23 mouse cellular contexts compared by ENCODE assay signal in the genomic region with DNA sequence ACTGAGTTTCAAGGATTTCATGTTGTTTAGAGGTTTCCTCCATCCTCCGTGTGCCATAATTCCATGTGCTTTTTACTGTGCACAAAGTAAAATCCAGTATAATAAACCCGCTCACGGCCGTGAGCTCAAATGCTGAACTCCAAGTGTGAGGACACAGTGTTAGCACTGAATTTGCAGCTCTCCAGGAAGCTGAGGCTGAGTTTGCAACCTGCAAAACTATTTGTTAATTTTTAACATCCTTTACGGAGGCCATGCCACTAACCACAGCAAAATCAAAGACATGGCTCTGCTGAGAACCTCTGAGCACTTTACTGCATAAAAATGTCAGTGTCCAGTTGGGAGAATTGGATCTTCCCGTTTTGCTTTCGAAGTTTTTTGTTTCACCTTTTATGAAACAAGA.
A peak's percentile ranks its signal among the peaks of the same experiment; 100 is the strongest.
DNase-seq lines count a peak whose midpoint lies in the region; ATAC-seq lines count a peak whose summit lies in the region.
"Had no signal": no experiment of that assay in that cellular context is flagged by ENCODE, and none has a peak within 500 bp of the region (broad histone marks: within the 10 kb centered on the region; RNA-seq: fewer than 3 reads in every experiment).

No protein-coding gene starts in this region.

- no peak for ATAC-seq in embryonic facial prominence, embryonic 11.5 days (replicated peaks; ENCODE audit: insufficient number of reproducible peaks, low FRiP score, low TSS enrichment, low read depth)
- ATAC-seq in kidney, embryonic 15.5 days (replicated peaks; ENCODE audit: low FRiP score) = peak; percentile 77; the same call in 1 of the 2 replicates
- ATAC-seq in forebrain, embryonic 13.5 days = no peak
- ATAC-seq: CD4-positive, CD25-positive, alpha-beta regulatory T cell, adult 4 months; forebrain, embryonic 15.5 days had no signal

- H3K4me2 ChIP-seq in embryonic facial prominence, embryonic 11.5 days (ENCODE audit: low read depth, low read length) = no peak overlapping the region
- no peak overlapping the region for H3K4me2 ChIP-seq in kidney, embryonic 15.5 days
- H3K4me2 ChIP-seq in forebrain, embryonic 13.5 days = no peak overlapping the region
- H3K4me2 ChIP-seq: embryonic facial prominence, embryonic 15.5 days; forebrain, embryonic 15.5 days; heart, embryonic 11.5 days; hindbrain, embryonic 15.5 days had no signal

- H3K36me3 ChIP-seq in embryonic facial prominence, embryonic 11.5 days (replicated peaks; ENCODE audit: control insufficient read depth, insufficient read depth, low read depth, low read length) = no peaks in the 10 kb centered on the region
- no peaks in the 10 kb centered on the region for H3K36me3 ChIP-seq in embryonic facial prominence, embryonic 10.5 days (replicated peaks)
- no peaks in the 10 kb centered on the region for H3K36me3 ChIP-seq in kidney, embryonic 15.5 days
- no peaks in the 10 kb centered on the region for H3K36me3 ChIP-seq in limb, embryonic 10.5 days
- no peaks in the 10 kb centered on the region for H3K36me3 ChIP-seq in hindbrain, embryonic 10.5 days
- H3K36me3 ChIP-seq in forebrain, embryonic 13.5 days (ENCODE audit: poor library complexity, severe bottlenecking) = no peaks in the 10 kb centered on the region
- H3K36me3 ChIP-seq: embryonic facial prominence, embryonic 15.5 days; forebrain, embryonic 10.5 days; forebrain, embryonic 15.5 days; G1E; hindbrain, embryonic 15.5 days had no signal

- H3K9ac ChIP-seq in embryonic facial prominence, embryonic 11.5 days (replicated peaks; ENCODE audit: low read length) = no peak overlapping the region
- no peak overlapping the region for H3K9ac ChIP-seq in kidney, embryonic 15.5 days
- no peak overlapping the region for H3K9ac ChIP-seq in forebrain, embryonic 13.5 days
- H3K9ac ChIP-seq: embryonic facial prominence, embryonic 15.5 days; forebrain, embryonic 15.5 days; hindbrain, embryonic 15.5 days had no signal

- no peak overlapping the region for H3K4me3 ChIP-seq in embryonic facial prominence, embryonic 11.5 days (ENCODE audit: low read depth, low read length)
- H3K4me3 ChIP-seq in embryonic facial prominence, embryonic 10.5 days = no peak overlapping the region
- H3K4me3 ChIP-seq in kidney, embryonic 15.5 days (replicated peaks) = no peak overlapping the region
- no peak overlapping the region for H3K4me3 ChIP-seq in limb, embryonic 10.5 days
- no peak overlapping the region for H3K4me3 ChIP-seq in hindbrain, embryonic 10.5 days
- H3K4me3 ChIP-seq in forebrain, embryonic 13.5 days = no peak overlapping the region
- H3K4me3 ChIP-seq: embryonic facial prominence, embryonic 15.5 days; erythroblast, embryonic 14.5 days; forebrain, embryonic 10.5 days; forebrain, embryonic 15.5 days; heart, adult 2 months; hindbrain, embryonic 15.5 days had no signal

- WGBS in embryonic facial prominence, embryonic 11.5 days = 54% methylated on average over 7 of the region's 7 CpGs
- 71% methylated on average over 7 of the region's 7 CpGs for WGBS in embryonic facial prominence, embryonic 10.5 days
- WGBS in kidney, embryonic 15.5 days = 53% methylated on average over 7 of the region's 7 CpGs
- 65% methylated on average over 7 of the region's 7 CpGs for WGBS in limb, embryonic 10.5 days
- WGBS in hindbrain, embryonic 10.5 days = 85% methylated on average over 7 of the region's 7 CpGs
- WGBS in forebrain, embryonic 13.5 days = 79% methylated on average over 7 of the region's 7 CpGs

- no peaks in the 10 kb centered on the region for H3K27me3 ChIP-seq in embryonic facial prominence, embryonic 11.5 days (ENCODE audit: control insufficient read depth, insufficient read depth, low read length)
- H3K27me3 ChIP-seq in embryonic facial prominence, embryonic 10.5 days (replicated peaks; ENCODE audit: low read depth, poor library complexity, severe bottlenecking) = no peaks in the 10 kb centered on the region
- no peaks in the 10 kb centered on the region for H3K27me3 ChIP-seq in kidney, embryonic 15.5 days
- no peaks in the 10 kb centered on the region for H3K27me3 ChIP-seq in limb, embryonic 10.5 days (ENCODE audit: low read depth, poor library complexity, severe bottlenecking)
- H3K27me3 ChIP-seq in hindbrain, embryonic 10.5 days (ENCODE audit: insufficient read depth, poor library complexity, severe bottlenecking) = no peaks in the 10 kb centered on the region
- no peaks in the 10 kb centered on the region for H3K27me3 ChIP-seq in forebrain, embryonic 13.5 days
- H3K27me3 ChIP-seq: embryonic facial prominence, embryonic 15.5 days; forebrain, embryonic 15.5 days; hindbrain, embryonic 15.5 days had no signal

- DNase-seq in embryonic facial prominence, embryonic 11.5 days (ENCODE audit: low spot score) = peak; percentile 2
- no peak for DNase-seq in embryonic facial prominence, embryonic 10.5 days (ENCODE audit: low spot score)
- peak; percentile 15 to 23 for DNase-seq in kidney, adult 8-10 months
- no peak for DNase-seq in kidney, postnatal 14 days
- DNase-seq in limb, embryonic 10.5 days (ENCODE audit: low spot score) = no peak
- no peak for DNase-seq in hindbrain, embryonic 10.5 days (ENCODE audit: low spot score)
- DNase-seq: adrenal gland, postnatal 10 days; B cell, adult 2 months; cerebellum, adult 11-12 months; cerebellum, adult 9-10 months; cerebellum, postnatal 36 days; gastrocnemius, postnatal 14 days; heart, adult 2 months had no signal

- H3K9me3 ChIP-seq in embryonic facial prominence, embryonic 11.5 days (replicated peaks; ENCODE audit: control insufficient read depth, low read length) = no peaks in the 10 kb centered on the region
- H3K9me3 ChIP-seq in embryonic facial prominence, embryonic 10.5 days = no peaks in the 10 kb centered on the region
- no peaks in the 10 kb centered on the region for H3K9me3 ChIP-seq in kidney, embryonic 15.5 days (replicated peaks)
- no peaks in the 10 kb centered on the region for H3K9me3 ChIP-seq in limb, embryonic 10.5 days (replicated peaks)
- no peaks in the 10 kb centered on the region for H3K9me3 ChIP-seq in hindbrain, embryonic 10.5 days
- H3K9me3 ChIP-seq in forebrain, embryonic 13.5 days (replicated peaks) = no peaks in the 10 kb centered on the region
- H3K9me3 ChIP-seq: embryonic facial prominence, embryonic 15.5 days; forebrain, embryonic 10.5 days; forebrain, embryonic 15.5 days; hindbrain, embryonic 15.5 days had no signal

- no peaks in the 10 kb centered on the region for H3K4me1 ChIP-seq in embryonic facial prominence, embryonic 11.5 days (ENCODE audit: control insufficient read depth, insufficient read depth, low read length)
- H3K4me1 ChIP-seq in embryonic facial prominence, embryonic 10.5 days = peaks cover 6% of the 10 kb centered on the region; the same call in 1 of the 2 replicates
- H3K4me1 ChIP-seq in kidney, embryonic 15.5 days = no peaks in the 10 kb centered on the region
- H3K4me1 ChIP-seq in limb, embryonic 10.5 days = peaks cover 6% of the 10 kb centered on the region
- H3K4me1 ChIP-seq in hindbrain, embryonic 10.5 days (replicated peaks) = no peaks in the 10 kb centered on the region
- no peaks in the 10 kb centered on the region for H3K4me1 ChIP-seq in forebrain, embryonic 13.5 days
- H3K4me1 ChIP-seq: embryonic facial prominence, embryonic 15.5 days; forebrain, embryonic 10.5 days; forebrain, embryonic 15.5 days; hindbrain, embryonic 15.5 days had no signal

- H3K27ac ChIP-seq in embryonic facial prominence, embryonic 11.5 days (replicated peaks; ENCODE audit: low read depth, low read length) = no peak overlapping the region
- no peak overlapping the region for H3K27ac ChIP-seq in embryonic facial prominence, embryonic 10.5 days (replicated peaks)
- peak overlapping the region; percentile 51; the same call in 1 of the 2 replicates for H3K27ac ChIP-seq in kidney, embryonic 15.5 days
- peak overlapping the region; percentile 53 for H3K27ac ChIP-seq in limb, embryonic 10.5 days
- no peak overlapping the region for H3K27ac ChIP-seq in hindbrain, embryonic 10.5 days
- no peak overlapping the region for H3K27ac ChIP-seq in forebrain, embryonic 13.5 days
- H3K27ac ChIP-seq: embryonic facial prominence, embryonic 15.5 days; forebrain, embryonic 10.5 days; forebrain, embryonic 15.5 days; heart, adult 2 months; hindbrain, embryonic 15.5 days had no signal

Comparison
In these comparisons a context has a peak if more than half of its experiments do, and no peak if none do; other contexts are left out.
1. DNase-seq: peak in embryonic facial prominence, embryonic 11.5 days (single experiment) and kidney, adult 8-10 months (2 of 2); none in embryonic facial prominence, embryonic 10.5 days (single experiment), kidney, postnatal 14 days (single experiment), limb, embryonic 10.5 days (single experiment) and hindbrain, embryonic 10.5 days (single experiment).
2. H3K27ac ChIP-seq: peak in kidney, embryonic 15.5 days (single experiment) and limb, embryonic 10.5 days (single experiment); none in embryonic facial prominence, embryonic 11.5 days (single experiment), embryonic facial prominence, embryonic 10.5 days (single experiment), hindbrain, embryonic 10.5 days (single experiment) and forebrain, embryonic 13.5 days (single experiment).